Mouse (Mus musculus): ENCODE data around the gene Hgf. TPM values are rescaled to one million over a fixed set of nuclear protein-coding genes. Genes with fewer than 3 reads are reported as not detected.

Hgf gene
- total RNA-seq, 2 experiments from 2014 or later, result 4.7 to 5.3 TPM

Other genes starting within 250 kb of the Hgf start
- gene Gm28710, start 238.3 kb downstream of the Hgf start, total RNA-seq (2021), result under 1 TPM in 1 of 2 experiments, not detected in 1; 0.12 TPM

Measured in left cerebral cortex, postnatal 10 days (tissue).